Comparison of ENCODE assay signal across 29 mouse cellular contexts in genomic region chr7:79878455-79879025, GRCm38 (mm10). TPM values are rescaled to one million over a fixed set of nuclear protein-coding genes. Genes with fewer than 3 reads are reported as not detected.
DNase-seq lines count a peak whose midpoint lies in the region; ATAC-seq and TF ChIP-seq lines count a peak whose summit lies in the region.
"Had no signal": no experiment of that assay in that cellular context is flagged by ENCODE, and none has a peak within 500 bp of the region (broad histone marks: within the 10 kb centered on the region; RNA-seq: fewer than 3 reads in every experiment).

No protein-coding gene starts in this region.

- DNase-seq in kidney, adult 2 months = peak; percentile 49
- DNase-seq in kidney, adult 8-10 months = no peak
- DNase-seq in large intestine, adult 2 months (ENCODE audit: low read depth, low spot score) = peak; percentile 62
- no peak for DNase-seq in lung, postnatal 14 days
- DNase-seq in urinary bladder, adult 2 months (ENCODE audit: low spot score) = no peak
- DNase-seq in hindbrain, postnatal 0 days (ENCODE audit: low spot score) = no peak
- DNase-seq: adrenal gland, adult 8-10 months; adrenal gland, postnatal 14 days; adrenal gland, postnatal 36 days; B cell, adult 2 months; cerebellum, adult 11-12 months; cerebellum, adult 2 months; cerebellum, adult 9-10 months; cerebellum, postnatal 14 days; cerebellum, postnatal 36 days; embryo, embryonic 11 days had no signal

- H3K36me3 ChIP-seq in kidney, adult 2 months (ENCODE audit: control insufficient read depth, insufficient read depth, low read length) = no peaks in the 10 kb centered on the region
- H3K36me3 ChIP-seq in intestine, embryonic 16.5 days (ENCODE audit: control insufficient read depth, insufficient read depth, low read length) = no peaks in the 10 kb centered on the region; the same call in 1 of the 2 replicates
- peaks cover 15% of the 10 kb centered on the region for H3K36me3 ChIP-seq in small intestine, adult 2 months (ENCODE audit: control insufficient read depth, insufficient read depth, low read length)
- peaks cover 18% of the 10 kb centered on the region for H3K36me3 ChIP-seq in hindbrain, postnatal 0 days (ENCODE audit: insufficient read depth, low read length)

- no peak overlapping the region for H3K9ac ChIP-seq in intestine, embryonic 16.5 days (ENCODE audit: low read depth, low read length)
- no peak overlapping the region for H3K9ac ChIP-seq in hindbrain, postnatal 0 days (replicated peaks; ENCODE audit: low read length)
- H3K9ac ChIP-seq: embryonic facial prominence, embryonic 13.5 days; embryonic facial prominence, embryonic 15.5 days; forebrain, embryonic 12.5 days had no signal

- WGBS in kidney, adult 2 months = 42% methylated on average over 2 of the region's 2 CpGs
- WGBS in intestine, embryonic 16.5 days = 50% methylated on average over 2 of the region's 2 CpGs
- 21% methylated on average over 2 of the region's 2 CpGs for WGBS in large intestine, adult 2 months
- 17% methylated on average over 2 of the region's 2 CpGs for WGBS in small intestine, adult 2 months
- 82% methylated on average over 2 of the region's 2 CpGs for WGBS in hindbrain, postnatal 0 days

- no peak for TF ChIP-seq CTCF in kidney, adult 2 months (conservative IDR thresholded peaks at IDR 0.05; ENCODE audit: insufficient read depth, insufficient read length, low read depth, low read length)
- TF ChIP-seq CTCF in small intestine, adult 2 months (IDR thresholded peaks at IDR 0.05; ENCODE audit: extremely low read depth, insufficient read length, insufficient replicate concordance, low read depth, low read length) = no peak
- TF ChIP-seq CTCF in hindbrain, postnatal 0 days (IDR thresholded peaks at IDR 0.05; ENCODE audit: low read depth) = no peak

- H3K9me3 ChIP-seq in intestine, embryonic 16.5 days (ENCODE audit: control insufficient read depth, low read length) = no peaks in the 10 kb centered on the region
- H3K9me3 ChIP-seq in hindbrain, postnatal 0 days (ENCODE audit: low read length) = no peaks in the 10 kb centered on the region
- H3K9me3 ChIP-seq: embryonic facial prominence, embryonic 13.5 days; embryonic facial prominence, embryonic 15.5 days; forebrain, embryonic 10.5 days; forebrain, embryonic 12.5 days; G1E had no signal

- H3K4me1 ChIP-seq in kidney, adult 2 months (ENCODE audit: control insufficient read depth, insufficient read depth, low read length) = peaks cover 6% of the 10 kb centered on the region; the same call in 1 of the 2 replicates
- H3K4me1 ChIP-seq in intestine, embryonic 16.5 days (ENCODE audit: control insufficient read depth, insufficient read depth, low read length) = peaks cover 24% of the 10 kb centered on the region
- H3K4me1 ChIP-seq in small intestine, adult 2 months (ENCODE audit: control insufficient read depth, insufficient read depth, insufficient read length, low read length) = peaks cover 39% of the 10 kb centered on the region
- H3K4me1 ChIP-seq in hindbrain, postnatal 0 days (ENCODE audit: insufficient read depth, low read length) = no peaks in the 10 kb centered on the region
- H3K4me1 ChIP-seq: forebrain, embryonic 12.5 days had no signal

- no peak overlapping the region for H3K27ac ChIP-seq in kidney, adult 2 months (ENCODE audit: insufficient read depth, low read depth, low read length)
- peak overlapping the region; percentile 88 for H3K27ac ChIP-seq in intestine, embryonic 16.5 days (ENCODE audit: low read length)
- H3K27ac ChIP-seq in small intestine, adult 2 months (ENCODE audit: insufficient read depth, low read depth, low read length) = peak overlapping the region; percentile 87
- no peak overlapping the region for H3K27ac ChIP-seq in hindbrain, postnatal 0 days
- H3K27ac ChIP-seq: embryonic facial prominence, embryonic 13.5 days; embryonic facial prominence, embryonic 15.5 days; forebrain, embryonic 10.5 days; forebrain, embryonic 12.5 days had no signal

- H3K4me2 ChIP-seq in intestine, embryonic 16.5 days (ENCODE audit: low read depth, low read length) = no peak overlapping the region
- no peak overlapping the region for H3K4me2 ChIP-seq in hindbrain, postnatal 0 days (ENCODE audit: low read depth, low read length)
- H3K4me2 ChIP-seq: embryonic facial prominence, embryonic 13.5 days; embryonic facial prominence, embryonic 15.5 days; forebrain, embryonic 12.5 days had no signal

- no peak overlapping the region for H3K4me3 ChIP-seq in kidney, adult 2 months (ENCODE audit: insufficient read depth, low read depth, low read length)
- H3K4me3 ChIP-seq in intestine, embryonic 16.5 days (ENCODE audit: low read length) = no peak overlapping the region
- H3K4me3 ChIP-seq in small intestine, adult 2 months (ENCODE audit: low read depth, low read length) = no peak overlapping the region
- H3K4me3 ChIP-seq in hindbrain, postnatal 0 days (ENCODE audit: low read length) = no peak overlapping the region
- H3K4me3 ChIP-seq: embryonic facial prominence, embryonic 13.5 days; embryonic facial prominence, embryonic 15.5 days; erythroblast, embryonic 14.5 days; forebrain, embryonic 10.5 days; forebrain, embryonic 12.5 days had no signal

- H3K27me3 ChIP-seq in kidney, adult 2 months (replicated peaks; ENCODE audit: control insufficient read depth, insufficient read depth, low read length) = no peaks in the 10 kb centered on the region
- no peaks in the 10 kb centered on the region for H3K27me3 ChIP-seq in intestine, embryonic 16.5 days (replicated peaks; ENCODE audit: control insufficient read depth, insufficient read depth, low read length)
- H3K27me3 ChIP-seq in small intestine, adult 2 months (ENCODE audit: control insufficient read depth, insufficient read depth, low read length) = no peaks in the 10 kb centered on the region
- no peaks in the 10 kb centered on the region for H3K27me3 ChIP-seq in hindbrain, postnatal 0 days (ENCODE audit: insufficient read depth, low read length)
- H3K27me3 ChIP-seq: CH12.LX; embryonic facial prominence, embryonic 13.5 days; embryonic facial prominence, embryonic 15.5 days; forebrain, embryonic 12.5 days; Patski had no signal

- peak; percentile 88 for ATAC-seq in intestine, embryonic 16.5 days
- no peak for ATAC-seq in hindbrain, postnatal 0 days
- ATAC-seq: activated CD4-positive, CD25-positive, alpha-beta regulatory T cell, adult 4 months; CD4-positive, CD25-positive, alpha-beta regulatory T cell, adult 4 months; forebrain, embryonic 14.5 days; Patski had no signal

- TF ChIP-seq POLR2A in kidney, adult 2 months (IDR thresholded peaks at IDR 0.05; ENCODE audit: low read depth, low read length) = no peak
- TF ChIP-seq POLR2A in small intestine, adult 2 months (IDR thresholded peaks at IDR 0.05; ENCODE audit: low read depth, low read length) = no peak

RNA-seq across cellular contexts. Expression of gene Anpep, which starts 17.7 kb away (rescaled TPM):
- polyA plus RNA-seq in kidney, adult 2 months (2012; rRNA removed) = 170 and 175 TPM in 2 replicates
- 248 and 311 TPM in 2 replicates for polyA plus RNA-seq in intestine, embryonic 16.5 days (2015; fragmentation: Nextera tagmentation; extraction: Ambion mirVana)
- 4,692 and 5,417 TPM in 2 replicates for polyA plus RNA-seq in large intestine, adult 2 months (2012; rRNA removed)
- polyA plus RNA-seq in small intestine, adult 2 months (2012; rRNA removed) = 1,432 and 7,549 TPM in 2 replicates
- polyA plus RNA-seq in urinary bladder, adult 2 months (2012; rRNA removed) = 32.3 and 34.2 TPM in 2 replicates
- total RNA-seq in hindbrain, postnatal 0 days (2014; rRNA removed) = 4.1 and 12.1 TPM in 2 replicates
- 3.7 and 5.0 TPM in 2 replicates for polyA plus RNA-seq in hindbrain, postnatal 0 days (2015; fragmentation: Nextera tagmentation; extraction: Ambion mirVana)
- polyA plus RNA-seq: activated CD4-positive, CD25-positive, alpha-beta regulatory T cell, adult 4 months; G1E had no signal

RNA-seq across cellular contexts. Expression of gene Ap3s2, which starts 41.9 kb away (rescaled TPM):
- 18.0 and 19.6 TPM in 2 replicates for polyA plus RNA-seq in kidney, adult 2 months (2012; rRNA removed)
- 28.9 and 30.7 TPM in 2 replicates for polyA plus RNA-seq in intestine, embryonic 16.5 days (2015; fragmentation: Nextera tagmentation; extraction: Ambion mirVana)
- 12.4 and 14.3 TPM in 2 replicates for polyA plus RNA-seq in large intestine, adult 2 months (2012; rRNA removed)
- polyA plus RNA-seq in small intestine, adult 2 months (2012; rRNA removed) = 5.2 and 10.4 TPM in 2 replicates
- 13.9 and 16.0 TPM in 2 replicates for polyA plus RNA-seq in urinary bladder, adult 2 months (2012; rRNA removed)
- total RNA-seq in hindbrain, postnatal 0 days (2014; rRNA removed) = 33.5 and 35.7 TPM in 2 replicates
- polyA plus RNA-seq in hindbrain, postnatal 0 days (2015; fragmentation: Nextera tagmentation; extraction: Ambion mirVana) = 27.5 and 32.0 TPM in 2 replicates

RNA-seq across cellular contexts. Expression of gene Arpin, which starts 56.6 kb away (rescaled TPM):
- polyA plus RNA-seq in kidney, adult 2 months (2012; rRNA removed) = 15.4 and 17.0 TPM in 2 replicates
- 58.0 and 60.8 TPM in 2 replicates for polyA plus RNA-seq in intestine, embryonic 16.5 days (2015; fragmentation: Nextera tagmentation; extraction: Ambion mirVana)
- 38.9 and 42.3 TPM in 2 replicates for polyA plus RNA-seq in large intestine, adult 2 months (2012; rRNA removed)
- polyA plus RNA-seq in small intestine, adult 2 months (2012; rRNA removed) = 21.3 and 23.2 TPM in 2 replicates
- polyA plus RNA-seq in urinary bladder, adult 2 months (2012; rRNA removed) = 21.4 and 21.9 TPM in 2 replicates
- total RNA-seq in hindbrain, postnatal 0 days (2014; rRNA removed) = 29.6 and 34.3 TPM in 2 replicates
- 16.1 and 16.6 TPM in 2 replicates for polyA plus RNA-seq in hindbrain, postnatal 0 days (2015; fragmentation: Nextera tagmentation; extraction: Ambion mirVana)
- total RNA-seq: CH12.LX, G1E had no signal
- polyA plus RNA-seq: activated CD4-positive, CD25-positive, alpha-beta regulatory T cell, adult 4 months; CD4-positive, CD25-positive, alpha-beta regulatory T cell, adult 4 months; erythroblast, embryonic 14.5 days; G1E had no signal

Comparison
In these comparisons a context has a peak if more than half of its experiments do, and no peak if none do; other contexts are left out.
1. DNase-seq: peak in kidney, adult 2 months (single experiment) and large intestine, adult 2 months (single experiment); none in kidney, adult 8-10 months (0 of 2), lung, postnatal 14 days (single experiment), urinary bladder, adult 2 months (single experiment) and hindbrain, postnatal 0 days (single experiment).
2. H3K27ac ChIP-seq: peak in intestine, embryonic 16.5 days (single experiment) and small intestine, adult 2 months (single experiment); none in kidney, adult 2 months (single experiment) and hindbrain, postnatal 0 days (single experiment).